Mouse (Mus musculus) heart, embryonic 14.5 days (tissue): Measurements from ENCODE around the gene Spats2l. TPM values are rescaled to one million over a fixed set of nuclear protein-coding genes. Genes with fewer than 3 reads are reported as not detected.

Source experiments
- ATAC-seq: fragments of 200-750 bp; cut with Nextera tagmentation; 2 replicates; pipeline ENCODE4 v1.8.0; 2017; ENCODE audit warnings: low read depth, moderate TSS enrichment; ENCODE audit not compliant: insufficient number of reproducible peaks, insufficient read depth, low FRiP score
- H3K27ac ChIP-seq, 2 experiments: fragments of 200-500 bp in 1 of 2; fragments of 300-500 bp in 1 of 2; sonication (generic) in 1 of 2; replicated peaks in 1 of 2; 2 replicates each; pipeline ENCODE4 v1.5.1; 2012 to 2014; ENCODE audit warnings: low read depth in 2 of 2, low read length in 2 of 2, control low read depth in 1 of 2, mild to moderate bottlenecking in 1 of 2, mixed read lengths in 1 of 2; ENCODE audit not compliant: control insufficient read depth in 1 of 2, insufficient read depth in 1 of 2
- H3K27me3 ChIP-seq: fragments of 300-500 bp; sonication (generic); 2 replicates; pipeline ENCODE4 v1.6.1; 2014; ENCODE audit warnings: mild to moderate bottlenecking, low read length, control low read depth; ENCODE audit not compliant: control insufficient read depth, insufficient read depth
- H3K36me3 ChIP-seq: fragments of 300-500 bp; sonication (generic); 2 replicates; pipeline ENCODE4 v1.6.1; 2014; ENCODE audit warnings: mild to moderate bottlenecking, control low read depth, low read length, mixed read lengths; ENCODE audit not compliant: control insufficient read depth, insufficient read depth
- H3K4me1 ChIP-seq, 2 experiments: fragments of 200-500 bp in 1 of 2; fragments of 300-500 bp in 1 of 2; sonication (generic) in 1 of 2; 2 replicates each; pipeline ENCODE4 v1.6.1; 2012 to 2014; ENCODE audit warnings: low read length in 2 of 2, control low read depth in 1 of 2, mixed read lengths in 1 of 2; ENCODE audit not compliant: control insufficient read depth in 2 of 2, insufficient read depth in 2 of 2
- H3K4me2 ChIP-seq: fragments of 300-500 bp; sonication (generic); 2 replicates; pipeline ENCODE4 v1.6.1; 2014; ENCODE audit warnings: mild to moderate bottlenecking, low read length
- H3K4me3 ChIP-seq, 2 experiments: fragments of 200-500 bp in 1 of 2; fragments of 300-500 bp in 1 of 2; sonication (generic) in 1 of 2; 2 replicates each; pipeline ENCODE4 v1.5.1; 2012 to 2014; ENCODE audit warnings: low read length in 2 of 2, mild to moderate bottlenecking in 2 of 2, control low read depth in 1 of 2, low read depth in 1 of 2, moderate library complexity in 1 of 2; ENCODE audit not compliant: control insufficient read depth in 1 of 2, insufficient read depth in 1 of 2
- H3K9ac ChIP-seq: fragments of 300-500 bp; sonication (generic); 2 replicates; pipeline ENCODE4 v1.6.1; 2014; ENCODE audit warnings: mild to moderate bottlenecking, low read length
- H3K9me3 ChIP-seq: fragments of 300-500 bp; sonication (generic); 2 replicates; pipeline ENCODE4 v1.6.1; 2016; ENCODE audit warnings: low read length, control low read depth; ENCODE audit not compliant: control insufficient read depth
- WGBS: fragments of 180-500 bp; shearing (Covaris S2); extraction: QIAGEN DNeasy Blood & Tissue Kit; methylation state at CpG from one replicate; pipeline ENCODE4 v1.1.7; 2014; 5-methylcytosine and 5-hydroxymethylcytosine counted together
- polyA plus RNA-seq: library from polyadenylated mRNA; unstranded; fragments of >200 nt; fragmentation: Nextera tagmentation; extraction: Ambion mirVana; gene quantifications from 2 replicates; pipeline ENCODE4 v1.2.1, GENCODE M21; 2014

Gene Spats2l
- polyA plus RNA-seq, 1 experiment from 2014 or later, result 70.0 TPM

- peak; percentile 94 for ATAC-seq
- H3K27ac ChIP-seq, result peak overlapping the region; percentile 49 to 64; a peak in 3 of 4 replicates
- no peaks in the 10 kb centered on the region for H3K27me3 ChIP-seq
- H3K4me1 ChIP-seq, result peaks cover 0 to 13% of the 10 kb centered on the region in 2 experiments; a peak in 2 of 4 replicates
- no peaks in the 10 kb centered on the region for H3K9me3 ChIP-seq
- peak overlapping the region; percentile 73 to 86 for H3K4me3 ChIP-seq
- H3K9ac ChIP-seq, result peak overlapping the region; percentile 93
- peaks cover 25% of the 10 kb centered on the region for H3K36me3 ChIP-seq
- H3K4me2 ChIP-seq, result peak overlapping the region; percentile 91
- under 1% methylated on average over 61 of the region's 65 CpGs for WGBS
Measured at GRCm38 (mm10) chr1:57969327-57970271, 195.6 kb downstream of the Spats2l start.

DNA sequence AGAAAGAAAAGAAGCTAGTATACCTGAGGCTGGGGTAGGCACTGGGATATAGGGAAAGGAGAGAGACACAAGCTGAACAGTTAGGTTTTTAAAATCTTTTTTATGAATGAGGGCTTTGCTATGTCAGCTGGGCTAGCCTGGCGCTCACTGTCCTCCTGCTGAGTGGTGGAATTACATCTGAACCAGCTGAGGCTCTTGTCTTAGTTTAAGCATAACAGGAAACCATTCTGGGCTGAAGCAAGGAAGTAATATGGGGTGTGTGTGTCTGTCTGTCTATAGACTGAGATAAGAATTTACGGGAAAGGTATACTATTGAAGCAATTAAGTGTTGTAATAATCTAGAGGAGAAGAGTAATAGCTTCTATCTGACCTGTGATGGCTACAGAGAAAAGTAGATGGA is 197.6 kb downstream of the Spats2l start:
- peaks cover 5% of the 10 kb centered on the region for H3K36me3 ChIP-seq
- no peaks in the 10 kb centered on the region for H3K27me3 ChIP-seq
- H3K4me1 ChIP-seq, result peaks cover 0 to 13% of the 10 kb centered on the region in 2 experiments; a peak in 2 of 4 replicates
- H3K4me2 ChIP-seq, result no peak overlapping the region
- no peaks in the 10 kb centered on the region for H3K9me3 ChIP-seq
- H3K27ac ChIP-seq, result no peak overlapping the region
- H3K4me3 ChIP-seq, result no peak overlapping the region
- no peak for ATAC-seq
- 64% methylated on average over 2 of the region's 2 CpGs for WGBS
- H3K9ac ChIP-seq, result no peak overlapping the region

- Histone ChIP-seq H3K9me3 (no peaks in the 10 kb centered on the region), H3K27me3 (no peaks in the 10 kb centered on the region)
- WGBS, result 82% methylated on average over 3 of the region's 3 CpGs
Measured at GRCm38 (mm10) chr1:57976860-57977259, 202.9 kb downstream of the Spats2l start.

DNA sequence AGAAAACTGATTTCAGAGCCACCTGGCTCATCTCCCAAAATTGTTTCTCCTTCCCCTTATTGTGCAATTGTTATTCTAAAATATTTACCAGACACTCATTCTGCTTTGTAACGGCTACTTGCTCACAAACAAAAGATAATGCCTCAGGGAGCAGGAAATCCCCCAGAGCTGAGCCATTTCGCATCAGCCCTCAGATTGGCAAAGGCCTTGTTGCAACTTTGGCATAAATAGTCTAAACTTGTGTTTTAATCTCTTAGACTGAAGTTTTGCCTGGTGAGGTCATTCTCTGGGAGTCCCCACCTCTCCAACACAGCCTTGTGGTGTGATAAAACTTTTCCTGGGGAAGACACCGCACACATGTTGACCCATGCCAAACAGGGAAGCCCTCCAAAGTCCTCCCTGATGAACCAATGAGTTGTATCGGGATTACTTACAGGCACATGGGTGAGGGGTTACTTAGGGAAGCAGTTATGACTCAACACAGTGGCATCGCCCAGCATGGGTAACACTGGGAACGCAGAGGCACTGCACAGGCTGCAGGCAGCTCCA is 215.2 kb downstream of the Spats2l start:
- H3K4me1 ChIP-seq, result peaks cover 0 to 3% of the 10 kb centered on the region in 2 experiments; a peak in 1 of 4 replicates
- ATAC-seq, result peak; percentile 73; the same call in 1 of the 2 replicates
- H3K27ac ChIP-seq, result peak overlapping the region; percentile 12 to 33; a peak in 3 of 4 replicates
- no peak overlapping the region for H3K4me3 ChIP-seq
- WGBS, result 46% methylated on average over 6 of the region's 6 CpGs
- H3K27me3 ChIP-seq, result no peaks in the 10 kb centered on the region
- H3K36me3 ChIP-seq, result no peaks in the 10 kb centered on the region
- H3K9ac ChIP-seq, result no peak overlapping the region
- no peaks in the 10 kb centered on the region for H3K9me3 ChIP-seq
- no peak overlapping the region for H3K4me2 ChIP-seq

More at GRCm38 (mm10) chr1:57976860-57977259, 202.9 kb downstream of the Spats2l start:
- Histone ChIP-seq H3K4me1 (no peaks in the 10 kb centered on the region), H3K4me2 (no peak overlapping the region), H3K36me3 (no peaks in the 10 kb centered on the region), H3K9ac (no peak overlapping the region), H3K27ac (no peak overlapping the region), H3K4me3 (no peak overlapping the region)
- no peak for ATAC-seq

GRCm38 (mm10) chr1:57991277-57991676 is 217.3 kb downstream of the Spats2l start:
- Histone ChIP-seq H3K27ac (no peak overlapping the region), H3K9ac (no peak overlapping the region), H3K9me3 (no peaks in the 10 kb centered on the region), H3K4me2 (no peak overlapping the region), H3K4me1 (peaks cover under 1 to 3% of the 10 kb centered on the region in 2 experiments; a peak in 1 of 4 replicates), H3K27me3 (no peaks in the 10 kb centered on the region), H3K4me3 (no peak overlapping the region), H3K36me3 (no peaks in the 10 kb centered on the region)
- 73% methylated on average over 2 of the region's 2 CpGs for WGBS
- ATAC-seq, result no peak

DNA sequence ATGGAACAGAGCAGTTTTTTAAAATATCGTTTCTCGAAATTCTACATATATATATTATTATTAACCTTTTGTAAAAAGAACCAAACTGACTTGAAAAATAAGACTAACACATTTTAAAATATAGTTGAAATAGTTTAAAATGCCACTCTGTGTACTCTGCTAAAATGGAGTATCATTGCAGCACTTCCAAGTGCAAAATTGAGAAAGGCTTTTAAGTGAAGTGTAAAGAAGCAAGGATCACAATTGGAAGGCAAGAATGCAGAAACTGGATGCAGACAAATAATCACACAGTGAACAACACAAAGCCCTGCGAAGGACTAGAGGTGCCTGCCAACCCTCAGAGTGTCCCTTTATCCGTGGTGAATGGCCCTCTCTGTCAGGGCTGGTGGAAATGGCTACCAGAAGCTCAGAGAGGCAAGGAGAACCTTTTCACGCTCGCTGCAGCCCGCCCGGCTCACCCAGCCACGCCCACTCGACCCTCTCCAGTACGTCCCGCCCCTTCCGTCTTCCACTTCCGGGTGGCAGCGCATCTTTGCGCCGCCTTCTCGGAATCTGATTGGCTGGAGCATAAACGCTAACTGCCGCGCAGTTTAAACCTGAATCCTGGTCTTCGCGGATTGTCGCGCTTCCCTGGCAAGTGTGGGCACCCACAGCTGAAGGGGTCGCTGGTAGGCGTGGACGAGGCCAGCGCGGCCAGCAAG is 221.6 kb downstream of the Spats2l start, which contains the start of gene Sgo2a:
Gene Sgo2a, plus strand, starts transcription at position 540 of the 701 bp plus-strand sequence.
- Histone ChIP-seq H3K4me3 (peak within 1 kb of the TSS; percentile 90 to 97), H3K9ac (peak within 1 kb of the TSS; percentile 90), H3K9me3 (no peaks in the 10 kb centered on the region), H3K4me1 (peaks cover 0 to 18% of the 10 kb centered on the region in 2 experiments; a peak in 2 of 4 replicates), H3K27me3 (no peaks in the 10 kb centered on the region), H3K4me2 (peak within 1 kb of the TSS; percentile 73), H3K36me3 (peaks cover 17% of the 10 kb centered on the region), H3K27ac (peak within 1 kb of the TSS; percentile 77 to 90)
- ATAC-seq, result peak; percentile 93
- WGBS, result 7% methylated on average over 30 of the region's 30 CpGs

- Histone ChIP-seq H3K4me2 (peak overlapping the region; percentile 73), H3K9ac (peak overlapping the region; percentile 90), H3K9me3 (no peaks in the 10 kb centered on the region), H3K4me3 (peak overlapping the region; percentile 90 to 97), H3K4me1 (peaks cover 0 to 18% of the 10 kb centered on the region in 2 experiments; a peak in 2 of 4 replicates), H3K27me3 (no peaks in the 10 kb centered on the region), H3K36me3 (peaks cover 23% of the 10 kb centered on the region), H3K27ac (peak overlapping the region; percentile 63 to 72)
- ATAC-seq, result peak; percentile 51; the same call in 1 of the 2 replicates
- under 1% methylated on average over 29 of the region's 29 CpGs for WGBS
Measured at GRCm38 (mm10) chr1:57996133-57996615, 222.2 kb downstream of the Spats2l start.
